Mouse (Mus musculus): ENCODE data around the gene Fam189a1. TPM values are rescaled to one million over a fixed set of nuclear protein-coding genes. Genes with fewer than 3 reads are reported as not detected.
A peak's percentile ranks its signal among the peaks of the same experiment; 100 is the strongest.

Fam189a1 gene
- polyA plus RNA-seq, 1 experiment from 2014 or later = 7.7 TPM

GRCm38 (mm10) chr7:64725967-64726695 lies 430.2 kb downstream of the Fam189a1 start:
- Histone ChIP-seq H3K27me3 (no peaks in the 10 kb centered on the region), H3K9me3 (replicated peaks) (no peaks in the 10 kb centered on the region), H3K27ac (0 out of 2 replicates have a peak overlapping the region, but pooled peaks have one; percentile 3), H3K9ac (no peak overlapping the region), H3K36me3 (no peaks in the 10 kb centered on the region), H3K4me2 (replicated peaks) (no peak overlapping the region), H3K4me3 (no peak overlapping the region), H3K4me1 (no peaks in the 10 kb centered on the region)
- WGBS = 77% methylated on average over 6 of the region's 6 CpGs
- no peak for ATAC-seq (ENCODE audit: low FRiP score)

- peaks cover 3% of the 10 kb centered on the region; the same call in 1 of the 2 replicates for H3K36me3 ChIP-seq
- WGBS = 90% methylated on average over 1 of the region's 1 CpGs
- no peaks in the 10 kb centered on the region for H3K27me3 ChIP-seq
- no peak overlapping the region for H3K9ac ChIP-seq
- no peak overlapping the region for H3K4me3 ChIP-seq
- H3K27ac ChIP-seq = no peak overlapping the region
- no peaks in the 10 kb centered on the region for H3K9me3 ChIP-seq (replicated peaks)
- no peak overlapping the region for H3K4me2 ChIP-seq (replicated peaks)
- H3K4me1 ChIP-seq = no peaks in the 10 kb centered on the region
- ATAC-seq (ENCODE audit: low FRiP score) = no peak
Measured at GRCm38 (mm10) chr7:64724409-64724808, 432.0 kb downstream of the Fam189a1 start.

- Histone ChIP-seq H3K4me2 (replicated peaks) (no peak overlapping the region), H3K27ac (no peak overlapping the region), H3K36me3 (peaks cover 3% of the 10 kb centered on the region; the same call in 1 of the 2 replicates), H3K27me3 (no peaks in the 10 kb centered on the region), H3K4me3 (no peak overlapping the region), H3K9ac (no peak overlapping the region), H3K9me3 (replicated peaks) (no peaks in the 10 kb centered on the region), H3K4me1 (no peaks in the 10 kb centered on the region)
- 90% methylated on average over 3 of the region's 3 CpGs for WGBS
- ATAC-seq (ENCODE audit: low FRiP score) = no peak
Measured at GRCm38 (mm10) chr7:64723313-64723712, 433.1 kb downstream of the Fam189a1 start.

GRCm38 (mm10) chr7:64716286-64716685 lies 440.1 kb downstream of the Fam189a1 start:
- no peaks in the 10 kb centered on the region for H3K4me1 ChIP-seq
- ATAC-seq (ENCODE audit: low FRiP score) = no peak
- H3K4me3 ChIP-seq = no peak overlapping the region
- H3K36me3 ChIP-seq = peaks cover 9% of the 10 kb centered on the region
- H3K9ac ChIP-seq = no peak overlapping the region
- 75% methylated on average over 2 of the region's 2 CpGs for whole genome bisulfite sequencing
- no peaks in the 10 kb centered on the region for H3K9me3 ChIP-seq (replicated peaks)
- no peaks in the 10 kb centered on the region for H3K27me3 ChIP-seq
- no peak overlapping the region for H3K4me2 ChIP-seq (replicated peaks)
- no peak overlapping the region for H3K27ac ChIP-seq

- Histone ChIP-seq H3K36me3 (no peaks in the 10 kb centered on the region), H3K4me3 (no peak overlapping the region), H3K4me2 (replicated peaks) (no peak overlapping the region), H3K9ac (no peak overlapping the region), H3K9me3 (replicated peaks) (no peaks in the 10 kb centered on the region), H3K4me1 (0 out of 2 replicates have a peak, but pooled peaks cover 2% of the 10 kb centered on the region), H3K27me3 (no peaks in the 10 kb centered on the region), H3K27ac (no peak overlapping the region)
- 85% methylated on average over 13 of the region's 13 CpGs for WGBS
- ATAC-seq (ENCODE audit: low FRiP score) = peak; percentile 64
Measured at GRCm38 (mm10) chr7:64709520-64710262, 446.7 kb downstream of the Fam189a1 start.

- Histone ChIP-seq H3K27ac (no peak overlapping the region), H3K4me2 (replicated peaks) (no peak overlapping the region), H3K4me3 (no peak overlapping the region), H3K9ac (no peak overlapping the region), H3K4me1 (0 out of 2 replicates have a peak, but pooled peaks cover 2% of the 10 kb centered on the region), H3K27me3 (no peaks in the 10 kb centered on the region), H3K9me3 (replicated peaks) (no peaks in the 10 kb centered on the region), H3K36me3 (no peaks in the 10 kb centered on the region)
- ATAC-seq (ENCODE audit: low FRiP score) = no peak
- 92% methylated on average over 4 of the region's 4 CpGs for WGBS
Measured at GRCm38 (mm10) chr7:64708176-64708575, 448.2 kb downstream of the Fam189a1 start.

Small RNAs within 50 kb of the gene (microRNA-seq; reads per million reads assigned to microRNA genes)
- gene Gm25249 = not detected
